Mouse (Mus musculus) small intestine, adult 10 weeks (tissue): ENCODE results near the gene Vwa8. TPM values are rescaled to one million over a fixed set of nuclear protein-coding genes. Genes with fewer than 3 reads are reported as not detected.

ENCODE experiments used
- polyA plus RNA-seq: library from polyadenylated mRNA; stranded (reverse); fragments of 350-450 nt; fragmentation: Illumina TruSeq; extraction: RNeasy Lipid Tissue Mini Kit (QIAGEN cat#74804); gene quantifications from one replicate; pipeline ENCODE4 v1.2.3, GENCODE M21; 2014; ENCODE audit warnings: low replicate concordance

Vwa8 gene
- polyA plus RNA-seq: 37.3 TPM

GRCm38 (mm10) chr14:78848941-78849911 is at the start of gene Vwa8:
Gene Vwa8 (plus strand): TSS chr14:78849052.

Other genes starting within 250 kb of the Vwa8 start
- gene Dgkh, start 116.3 kb upstream of the Vwa8 start, polyA plus RNA-seq: 4.3 TPM